Mouse (Mus musculus): ENCODE measurements around the gene Ptpn6.
"Not testable (repeated sequence)": the region's sequence is repeated elsewhere in the genome, so short reads cannot be mapped to it uniquely, and the experiment has no call there.

Ptpn6 gene

GRCm38 (mm10) chr6:124699962-124700610 is 38.4 kb downstream of the Ptpn6 start:
- no peak for DNase-seq (ENCODE audit: low spot score in 2 of 2)

DNA sequence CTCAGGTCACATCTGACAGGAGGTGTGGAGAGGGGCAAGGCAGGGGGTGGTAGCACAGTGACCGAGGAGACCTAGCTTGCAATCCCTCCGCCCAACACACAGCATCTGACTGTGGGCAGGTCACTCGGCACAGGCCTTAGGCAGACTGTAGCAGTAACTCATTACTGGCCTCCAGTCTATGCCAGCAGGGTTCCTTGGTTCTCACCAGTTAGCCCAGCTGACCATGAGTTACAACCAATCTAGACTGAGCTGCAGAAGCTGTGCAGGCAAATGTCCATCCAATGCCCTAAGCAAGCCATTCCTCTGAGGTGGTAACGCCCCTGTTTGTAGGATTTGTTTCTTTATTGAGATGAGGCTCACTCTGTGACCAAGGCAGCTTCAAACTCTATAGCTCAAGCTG is 39.1 kb downstream of the Ptpn6 start:
- DNase-seq (ENCODE audit: low spot score in 2 of 2) = no peak

DNA sequence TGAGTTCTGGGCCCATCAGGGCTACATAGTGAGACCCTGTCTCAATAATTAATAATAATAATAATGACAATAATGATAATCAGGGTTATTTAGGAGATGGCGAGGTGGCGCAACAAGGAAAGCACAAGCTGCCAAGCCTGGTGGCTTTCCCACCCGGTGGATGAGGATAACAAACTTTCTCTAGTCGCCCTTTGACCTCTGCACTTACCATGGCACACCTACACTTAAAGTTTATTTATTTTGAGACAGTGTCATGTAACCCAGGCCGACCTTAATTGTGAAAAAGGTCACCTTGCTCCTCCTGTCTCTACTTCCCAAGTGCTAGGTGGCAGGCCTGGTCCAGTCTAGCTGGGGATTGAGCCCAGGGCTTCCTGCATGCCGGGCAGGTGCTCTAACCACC is 39.8 kb downstream of the Ptpn6 start:
- DNase-seq (ENCODE audit: low spot score in 2 of 2) = no peak

GRCm38 (mm10) chr6:124696441-124697150 is 41.9 kb downstream of the Ptpn6 start:
- no peak for DNase-seq (ENCODE audit: low spot score in 2 of 2)

DNA sequence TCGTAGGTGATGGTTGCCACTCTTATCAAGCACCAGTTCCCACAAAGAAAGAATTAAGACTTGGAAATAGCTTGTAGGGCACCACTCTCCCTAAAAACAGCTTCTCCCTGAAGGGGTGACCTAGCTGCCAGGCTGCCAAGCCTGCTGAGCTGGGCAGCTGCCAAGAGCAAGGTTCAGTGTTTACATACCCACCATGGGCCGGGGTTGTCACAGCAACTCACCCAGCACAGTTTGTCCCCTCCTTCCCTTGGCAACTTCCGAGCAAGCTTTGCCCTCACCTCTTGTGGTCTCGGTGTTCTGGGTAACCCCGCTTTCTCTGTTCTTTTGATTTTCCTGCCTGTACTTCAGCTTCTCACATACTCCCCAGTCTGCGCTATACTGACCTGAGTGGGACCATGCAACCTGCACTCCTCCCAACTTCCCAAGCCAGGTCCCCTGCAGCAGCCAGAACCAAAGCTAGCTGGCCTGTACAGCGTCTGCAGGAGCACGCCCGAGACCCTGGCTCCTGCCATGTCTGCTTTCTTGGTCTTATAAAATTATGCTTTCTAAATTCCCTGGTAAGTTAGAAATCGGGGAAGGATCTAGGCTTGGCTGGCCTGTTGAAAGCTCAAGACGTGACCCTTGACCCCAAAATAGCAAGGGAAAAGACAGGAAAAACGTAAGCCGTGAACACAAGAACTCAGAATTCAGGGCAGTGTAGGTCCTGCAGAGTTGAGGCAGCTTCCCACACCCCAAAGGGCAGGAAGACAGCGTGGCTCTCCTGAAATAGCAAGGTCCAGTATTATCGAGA is 44.2 kb downstream of the Ptpn6 start:
- DNase-seq (ENCODE audit: low spot score in 2 of 2) = no peak

DNA sequence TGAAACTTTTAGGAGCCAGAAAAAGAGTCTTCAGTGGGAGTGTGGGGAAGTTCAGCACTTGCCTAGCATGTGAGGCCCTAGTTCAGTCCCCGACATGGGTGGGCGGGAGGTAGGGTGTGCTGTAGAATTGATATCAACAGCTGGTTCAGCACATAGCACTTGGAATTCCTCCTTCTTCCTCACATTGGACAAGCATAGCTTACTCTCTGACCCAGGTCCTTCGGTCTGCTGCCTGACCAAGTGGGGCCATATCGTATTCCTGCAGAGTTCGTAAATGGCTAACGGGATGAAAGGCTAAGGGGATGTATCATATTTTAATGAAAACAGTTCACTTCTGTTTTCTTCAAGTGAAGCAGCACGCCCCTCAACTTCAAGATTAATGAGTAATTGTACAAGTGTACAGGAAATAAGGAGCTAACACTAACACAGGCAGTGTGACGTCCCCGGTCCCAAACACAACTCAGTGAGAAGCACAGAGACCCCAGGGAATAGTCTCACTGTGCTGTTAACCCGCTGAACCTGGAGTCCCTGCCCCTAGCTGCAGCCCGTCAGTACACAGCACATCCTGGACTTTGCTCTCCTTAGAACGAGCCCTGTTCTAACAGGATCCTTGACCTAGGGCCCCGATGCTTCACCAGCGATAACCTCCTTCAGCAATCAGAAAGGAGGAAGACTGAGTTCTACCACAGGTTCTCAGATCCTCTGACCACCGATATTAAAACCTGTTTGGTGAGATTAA is 45.1 kb downstream of the Ptpn6 start:
- DNase-seq (ENCODE audit: low spot score in 2 of 2) = no peak

GRCm38 (mm10) chr6:124690517-124690916 is 48.0 kb downstream of the Ptpn6 start:
- no peak for DNase-seq (ENCODE audit: low spot score in 2 of 2)

GRCm38 (mm10) chr6:124689011-124689410 is 49.5 kb downstream of the Ptpn6 start:
- DNase-seq (ENCODE audit: low spot score in 2 of 2) = no peak

- no peak for DNase-seq (ENCODE audit: low spot score in 2 of 2)
Observed at GRCm38 (mm10) chr6:124688151-124688758, 50.3 kb downstream of the Ptpn6 start.

GRCm38 (mm10) chr6:124686644-124687043 is 51.9 kb downstream of the Ptpn6 start:
- not testable (repeated sequence) for DNase-seq (ENCODE audit: low spot score in 2 of 2)

GRCm38 (mm10) chr6:124685606-124686386 is 52.7 kb downstream of the Ptpn6 start:
- DNase-seq (ENCODE audit: low spot score in 2 of 2) = no peak

DNA sequence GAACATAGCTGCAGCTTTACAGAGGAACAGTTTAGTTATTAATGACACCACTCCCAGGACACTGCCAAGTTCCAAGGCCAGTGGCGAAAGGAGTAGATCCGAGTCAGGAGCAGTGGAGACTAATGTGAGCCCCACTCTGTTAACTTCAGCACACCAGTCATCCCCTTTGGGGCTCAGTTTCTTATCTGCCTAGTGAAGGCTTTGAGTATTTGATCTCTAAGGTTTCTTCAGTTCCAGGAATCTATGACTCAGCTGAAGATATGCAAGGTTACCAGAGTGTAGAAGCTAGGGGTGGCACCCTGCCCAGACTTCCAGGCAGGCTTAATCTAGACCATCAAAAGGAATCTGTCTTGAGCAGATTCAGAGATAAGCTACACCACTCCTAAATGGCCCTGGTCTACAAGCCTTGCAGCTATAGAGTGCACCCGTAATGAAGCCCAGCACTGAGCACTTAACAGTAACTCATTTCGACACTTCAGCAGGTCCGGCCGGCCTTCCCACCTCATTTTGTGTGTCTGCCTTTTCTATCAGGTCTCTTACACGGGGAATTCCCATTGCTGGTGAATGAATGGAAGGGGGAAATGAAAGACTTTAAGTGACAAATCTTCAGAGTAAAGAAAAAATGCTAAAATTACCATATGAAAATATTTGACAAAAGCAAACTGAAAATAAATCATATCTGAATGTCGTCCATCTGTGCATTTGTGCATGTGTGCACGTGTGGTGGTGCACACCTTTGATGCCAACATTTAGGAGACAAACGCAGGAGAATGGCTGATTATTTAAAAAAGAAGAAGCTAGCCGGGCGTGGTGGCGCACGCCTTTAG is 54.7 kb downstream of the Ptpn6 start:
- DNase-seq (ENCODE audit: low spot score in 2 of 2) = no peak

- DNase-seq (ENCODE audit: low spot score in 2 of 2) = not testable (repeated sequence)
Observed at GRCm38 (mm10) chr6:124682291-124682690, 56.2 kb downstream of the Ptpn6 start.

GRCm38 (mm10) chr6:124679486-124679885 is 59.0 kb downstream of the Ptpn6 start:
- DNase-seq (ENCODE audit: low spot score in 2 of 2) = no peak

GRCm38 (mm10) chr6:124678769-124679168 is 59.7 kb downstream of the Ptpn6 start:
- no peak for DNase-seq (ENCODE audit: low spot score in 2 of 2)

DNA sequence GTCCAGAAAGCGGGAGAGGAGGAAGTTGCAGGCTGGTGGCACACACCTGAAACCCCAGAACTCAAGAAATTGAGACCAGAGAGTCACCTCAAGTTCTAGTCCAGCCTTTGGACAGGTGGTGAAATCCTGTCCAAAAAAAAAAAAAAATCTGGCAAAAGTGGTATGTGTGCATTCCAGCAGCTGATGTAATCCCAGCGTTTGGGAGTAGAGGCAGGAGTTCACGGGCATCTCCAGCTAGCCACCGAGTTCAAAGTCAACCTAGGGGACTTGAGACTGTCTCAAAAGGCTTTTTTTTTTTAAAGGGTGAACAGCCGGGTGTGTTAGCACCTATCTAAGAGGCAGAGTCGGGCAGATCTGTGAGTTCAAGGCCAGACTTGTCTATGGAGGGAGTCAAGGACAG is 62.3 kb downstream of the Ptpn6 start:
- DNase-seq (ENCODE audit: low spot score in 2 of 2) = no peak

DNA sequence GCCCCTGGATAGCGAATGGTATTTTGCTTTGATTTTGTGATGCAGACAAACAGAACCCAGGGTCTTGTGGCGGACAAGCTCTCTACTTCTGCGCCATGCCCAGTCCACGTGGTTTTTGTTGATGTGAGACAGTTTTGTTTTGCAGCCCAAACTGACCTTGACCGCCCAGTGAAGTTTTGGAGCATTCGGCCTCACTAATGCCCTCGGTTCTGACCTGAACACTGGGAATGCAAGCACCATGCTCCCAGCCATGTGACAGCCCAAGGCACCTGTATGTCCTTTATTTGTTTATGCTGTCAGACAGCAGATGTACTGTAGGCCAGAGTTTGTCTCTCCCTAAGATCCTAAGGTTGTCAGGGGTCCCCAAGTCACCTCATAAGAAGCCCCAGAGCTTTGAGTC is 63.9 kb downstream of the Ptpn6 start:
- no peak for DNase-seq (ENCODE audit: low spot score in 2 of 2)

GRCm38 (mm10) chr6:124673619-124674018 is 64.9 kb downstream of the Ptpn6 start:
- no peak for DNase-seq (ENCODE audit: low spot score in 2 of 2)

- DNase-seq (ENCODE audit: low spot score in 2 of 2) = no peak
Observed at GRCm38 (mm10) chr6:124672100-124672499, 66.4 kb downstream of the Ptpn6 start.

All from spleen, postnatal 14 days (tissue).